Mouse (Mus musculus): ENCODE results near the gene Gbgt1.

GRCm38 (mm10) chr2:28505795-28506194 is 9.1 kb downstream of the Gbgt1 start, which contains the start of gene Gm10134:
- no peak for TF ChIP-seq CTCF (IDR thresholded peaks at IDR 0.05; ENCODE audit: insufficient read depth, low read depth, low read length)
- no peak for TF ChIP-seq POLR2A (IDR thresholded peaks at IDR 0.05; ENCODE audit: insufficient read depth, low read depth, low read length)

Measured in olfactory bulb, adult 2 months (tissue).